Mouse (Mus musculus) brown adipose tissue, adult 24 weeks (tissue): ENCODE measurements around the gene Tpp1. TPM values are rescaled to one million over a fixed set of nuclear protein-coding genes. Genes with fewer than 3 reads are reported as not detected.
"Not testable (repeated sequence)": the region's sequence is repeated elsewhere in the genome, so short reads cannot be mapped to it uniquely, and the experiment has no call there.

Source experiments
- H3K27ac ChIP-seq: fragments of 200-500 bp; replicated peaks from 2 replicates; pipeline ENCODE4 v1.5.1; 2012; ENCODE audit warnings: low read depth, mild to moderate bottlenecking, low read length
- H3K4me1 ChIP-seq: fragments of 200-500 bp; 2 replicates; pipeline ENCODE4 v1.6.1; 2012; ENCODE audit warnings: low read length, mixed read lengths; ENCODE audit not compliant: control insufficient read depth, insufficient read depth, insufficient read length
- H3K4me3 ChIP-seq: fragments of 200-500 bp; 2 replicates; pipeline ENCODE4 v1.5.1; 2012; ENCODE audit warnings: low read depth, mild to moderate bottlenecking, low read length, moderate library complexity; ENCODE audit not compliant: insufficient read depth
- polyA plus RNA-seq: library from polyadenylated mRNA; stranded (reverse); fragments of >200 nt; gene quantifications from 2 replicates; pipeline ENCODE4 v1.2.4, GENCODE M21; 2012; ENCODE audit not compliant: missing spikeins, insufficient read depth, insufficient read length

The Tpp1 gene
- polyA plus RNA-seq, 1 experiment, result 83.2 TPM

DNA sequence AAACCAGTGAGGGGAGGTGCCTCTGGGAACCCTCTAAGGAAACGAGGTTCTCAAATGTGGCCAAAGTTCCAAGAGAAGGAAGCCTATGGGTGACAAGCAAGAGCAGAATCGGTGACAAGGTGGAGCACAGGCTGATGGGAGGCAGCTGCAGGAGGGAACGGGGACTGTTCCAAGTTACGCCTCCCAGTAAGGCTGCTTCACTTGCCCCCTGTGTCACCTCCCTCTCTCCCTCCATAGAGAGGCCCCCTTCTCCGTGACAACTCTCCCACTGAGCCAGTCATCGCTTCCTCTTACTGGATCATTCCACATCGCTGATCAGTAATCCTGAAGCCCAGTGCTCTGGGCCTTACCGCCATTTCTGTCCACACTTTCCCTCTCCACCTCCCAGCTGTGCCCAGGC, 22.6 kb upstream of the Tpp1 start:
- Histone ChIP-seq H3K4me3 (no peak overlapping the region), H3K27ac (no peak overlapping the region), H3K4me1 (peaks cover 23% of the 10 kb centered on the region)

DNA sequence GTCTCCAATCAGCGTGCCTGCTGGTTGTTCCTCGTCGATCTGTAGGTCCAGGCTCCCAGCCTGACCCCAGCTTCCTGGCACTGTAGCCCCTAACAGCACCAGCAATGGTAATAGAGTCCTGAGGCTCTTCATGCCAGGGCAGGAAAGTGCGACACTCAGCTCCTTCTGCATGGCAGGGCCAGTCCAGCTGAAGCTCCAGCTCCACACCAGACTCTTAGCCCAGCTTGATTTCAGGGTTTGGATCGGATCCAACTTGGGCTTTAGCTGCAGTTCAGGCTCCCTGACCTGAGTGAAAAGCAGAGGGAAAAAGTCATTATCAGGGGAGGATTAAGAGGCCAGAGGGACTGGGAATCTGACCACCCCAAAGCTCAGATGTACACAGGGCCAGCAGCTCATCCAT, 21.0 kb upstream of the Tpp1 start:
- Histone ChIP-seq H3K27ac (no peak overlapping the region), H3K4me1 (peaks cover 13% of the 10 kb centered on the region), H3K4me3 (no peak overlapping the region)

DNA sequence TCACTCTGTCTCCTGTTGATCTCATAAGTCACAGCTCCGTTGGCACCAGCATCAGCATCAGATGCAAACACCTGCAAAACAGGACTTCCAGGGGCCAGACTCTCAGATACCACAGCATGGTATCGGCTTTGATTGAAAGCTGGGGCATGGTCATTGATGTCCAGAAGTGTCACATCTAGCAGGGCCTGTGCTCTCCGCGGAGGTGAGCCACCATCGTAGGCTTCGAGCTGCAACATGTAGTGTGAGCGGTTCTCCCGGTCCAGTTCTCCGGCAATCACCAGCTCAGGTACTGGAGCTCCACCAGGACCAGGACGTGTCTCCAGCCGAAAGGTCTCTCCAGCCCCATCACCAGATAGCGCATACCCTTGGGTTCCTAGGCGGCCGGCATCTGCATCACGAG, 20.3 kb upstream of the Tpp1 start:
- Histone ChIP-seq H3K27ac (no peak overlapping the region), H3K4me3 (no peak overlapping the region), H3K4me1 (peaks cover 14% of the 10 kb centered on the region)

DNA sequence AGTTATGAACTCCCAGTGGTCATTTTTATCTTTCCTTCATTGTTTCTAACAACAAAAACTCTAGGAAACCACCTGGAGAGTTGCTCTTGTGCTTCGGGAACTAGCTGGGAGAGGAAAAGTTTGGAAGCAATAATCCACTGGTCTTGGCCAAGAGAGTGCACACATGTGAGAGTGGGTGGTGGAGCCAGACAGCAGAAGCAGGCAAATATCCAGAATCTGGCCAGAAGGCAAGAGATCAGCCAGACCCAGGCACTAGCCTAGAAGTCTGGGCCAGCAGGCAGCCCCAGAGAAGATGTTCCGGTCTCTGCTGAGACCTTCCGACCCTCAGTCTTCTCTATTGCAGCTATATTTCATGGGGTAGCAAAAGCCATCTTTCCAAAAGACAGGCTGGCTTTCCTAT, 17.9 kb upstream of the Tpp1 start:
- Histone ChIP-seq H3K27ac (no peak overlapping the region), H3K4me1 (peaks cover 12% of the 10 kb centered on the region), H3K4me3 (no peak overlapping the region)

DNA sequence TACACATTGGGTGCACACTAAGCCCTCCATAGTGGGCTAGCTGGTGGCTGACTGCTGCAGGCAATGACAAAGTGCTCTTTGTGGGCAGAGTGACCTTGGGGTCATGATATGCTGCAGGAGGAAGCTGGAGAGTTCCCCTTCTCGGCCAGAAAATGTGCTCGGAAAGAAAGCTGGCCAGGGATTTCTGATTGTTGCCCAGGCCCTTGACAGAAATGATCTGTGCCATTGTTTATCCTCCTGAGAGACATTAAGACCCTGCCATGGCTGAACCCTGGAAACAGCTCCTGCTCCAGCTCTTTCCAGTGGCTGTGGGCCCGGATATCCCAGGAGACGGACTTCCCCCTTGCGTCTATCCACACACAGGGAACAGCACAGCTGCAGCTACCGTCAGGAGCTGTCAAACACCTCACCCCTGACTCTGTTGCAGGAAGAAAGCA, 15.7 kb upstream of the Tpp1 start:
- Histone ChIP-seq H3K27ac (peak overlapping the region; percentile 6; the same call in 1 of the 2 replicates), H3K4me1 (peaks cover 14% of the 10 kb centered on the region), H3K4me3 (no peak overlapping the region)

DNA sequence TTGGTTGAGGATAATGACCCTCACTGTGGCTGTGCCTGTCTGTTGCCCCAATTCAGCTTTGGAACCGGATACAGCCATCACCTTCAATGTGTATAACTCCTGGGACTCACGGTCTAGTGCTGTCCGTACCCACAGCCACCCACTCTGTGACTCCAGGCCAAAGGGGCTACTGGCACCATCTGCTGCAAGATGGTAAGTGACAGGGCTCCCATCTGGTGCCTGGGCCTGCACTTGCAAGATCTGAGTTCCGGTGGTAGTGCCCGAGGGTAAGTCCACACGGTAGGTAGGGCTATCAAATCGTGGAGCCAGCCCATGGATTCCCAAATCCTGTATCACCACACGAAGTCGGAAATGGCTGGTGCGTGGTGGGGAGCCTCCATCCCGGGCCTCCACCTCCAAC, 12.3 kb upstream of the Tpp1 start:
- H3K4me1 ChIP-seq, result peaks cover 9% of the 10 kb centered on the region
- no peak overlapping the region for H3K27ac ChIP-seq
- no peak overlapping the region for H3K4me3 ChIP-seq

DNA sequence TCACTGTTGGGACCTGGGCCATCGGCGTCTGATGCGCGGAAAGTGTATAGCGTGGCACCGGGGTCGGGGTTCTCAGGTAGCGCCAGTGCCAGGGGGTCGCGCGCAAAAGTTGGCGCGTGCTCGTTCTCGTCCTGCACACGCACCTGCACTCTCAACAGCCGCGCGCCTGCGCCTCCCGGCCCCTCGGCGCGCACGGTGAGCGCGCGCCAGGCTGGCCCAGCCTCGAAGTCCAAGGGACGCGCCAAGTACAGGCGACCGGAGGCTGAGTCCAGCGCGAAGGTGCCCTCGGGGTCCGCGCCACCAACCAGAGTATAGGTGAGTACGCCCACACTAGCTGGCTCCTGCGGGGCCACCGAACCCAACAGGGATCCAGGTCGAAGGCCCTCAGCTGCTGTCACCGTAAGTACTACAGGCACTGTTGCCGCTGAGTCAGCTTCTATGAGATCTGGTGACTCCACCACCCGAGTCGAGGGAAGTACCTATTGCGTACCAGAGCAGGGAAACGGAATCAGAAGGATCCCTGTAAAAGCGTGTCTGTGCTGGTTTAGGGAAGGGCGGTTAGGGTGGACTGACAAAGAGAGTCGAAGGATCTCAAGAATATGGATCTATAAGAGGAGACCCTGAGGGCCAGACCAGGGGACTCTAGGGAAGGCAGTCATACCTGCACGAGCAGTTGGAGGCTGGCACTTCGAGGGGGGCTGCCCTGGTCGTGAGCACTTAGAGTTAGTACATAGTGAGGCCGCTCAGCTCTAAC, 10.7 kb upstream of the Tpp1 start:
- 0 out of 2 replicates have a peak, but pooled peaks cover 2% of the 10 kb centered on the region for H3K4me1 ChIP-seq
- H3K27ac ChIP-seq, result no peak overlapping the region
- H3K4me3 ChIP-seq, result no peak overlapping the region

DNA sequence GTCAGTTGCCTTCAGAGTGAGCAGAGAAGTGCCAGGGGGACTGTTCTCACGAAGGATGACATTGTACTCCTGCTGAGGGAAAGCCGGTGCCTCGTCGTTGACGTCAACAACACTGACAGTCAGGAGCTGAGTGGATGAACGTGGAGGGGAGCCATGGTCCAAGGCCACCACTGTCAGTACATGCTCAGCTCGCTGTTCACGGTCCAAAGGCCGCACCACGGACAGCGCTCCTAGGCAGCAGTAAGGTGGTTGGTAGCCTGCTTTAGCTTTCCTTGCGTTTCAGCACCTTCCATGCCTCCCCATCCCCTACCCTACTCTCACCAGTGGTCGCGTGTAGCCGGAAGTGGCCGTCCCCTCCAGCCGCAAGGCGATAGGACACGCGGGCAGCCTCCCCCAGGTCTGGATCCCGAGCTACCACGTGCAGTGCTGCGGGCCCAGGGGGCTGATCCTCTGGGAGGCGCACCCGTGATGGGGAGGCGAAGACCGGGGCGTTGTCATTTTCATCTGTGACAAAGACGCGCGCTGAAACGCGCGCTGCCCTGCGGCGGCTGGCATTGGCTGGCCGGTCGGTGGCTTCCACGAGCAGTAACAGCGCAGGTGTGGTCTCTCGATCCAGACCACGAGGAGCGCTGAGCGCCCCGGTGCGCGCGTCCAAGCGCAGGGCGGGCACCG, 9.9 kb upstream of the Tpp1 start:
- 0 out of 2 replicates have a peak, but pooled peaks cover 2% of the 10 kb centered on the region for H3K4me1 ChIP-seq
- H3K4me3 ChIP-seq, result no peak overlapping the region
- no peak overlapping the region for H3K27ac ChIP-seq

DNA sequence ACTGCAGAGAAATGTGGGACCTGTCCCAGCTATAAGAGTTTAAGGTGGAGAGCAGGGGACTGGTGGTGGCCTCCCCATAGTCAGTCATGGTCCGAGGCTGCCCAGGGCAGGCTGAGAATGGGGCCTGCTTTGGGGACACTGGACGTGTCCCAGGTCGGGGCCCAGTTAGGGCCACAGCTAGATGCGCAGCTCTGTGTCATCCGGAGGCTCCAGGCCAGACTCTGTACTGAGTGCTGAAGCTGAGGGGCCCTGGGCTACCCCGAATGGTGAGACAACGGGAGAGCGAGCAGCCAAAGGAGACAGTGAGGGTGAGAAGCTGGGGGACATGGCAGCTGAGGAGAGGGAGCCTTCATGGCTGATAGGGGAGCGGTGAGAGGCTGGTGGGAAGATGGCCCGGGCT, 1.2 kb upstream of the Tpp1 start:
- Histone ChIP-seq H3K27ac (no peak overlapping the region), H3K4me3 (no peak overlapping the region), H3K4me1 (peaks cover 6% of the 10 kb centered on the region)

DNA sequence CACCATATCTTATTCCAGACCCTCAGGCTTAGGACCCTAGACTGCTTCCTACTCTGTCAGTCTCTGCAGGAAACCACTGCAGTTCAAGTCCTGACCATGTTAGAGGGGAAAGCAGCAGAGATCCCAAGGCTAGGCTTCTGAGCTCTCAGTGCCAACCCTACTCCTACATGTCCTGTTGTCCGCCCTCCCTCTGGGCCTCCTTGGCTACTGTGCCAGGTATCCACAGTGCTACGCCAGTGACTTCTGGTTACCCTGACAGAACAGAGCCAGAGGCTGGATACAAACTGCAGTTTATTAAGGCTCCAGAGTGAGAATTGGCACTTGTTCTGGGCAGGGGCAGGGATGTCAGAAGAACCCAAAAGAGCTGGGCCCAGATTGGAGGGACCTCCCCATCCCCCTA, 681 bp upstream of the Tpp1 start:
- H3K4me3 ChIP-seq, result no peak overlapping the region
- H3K4me1 ChIP-seq, result peaks cover 6% of the 10 kb centered on the region
- H3K27ac ChIP-seq, result no peak overlapping the region

DNA sequence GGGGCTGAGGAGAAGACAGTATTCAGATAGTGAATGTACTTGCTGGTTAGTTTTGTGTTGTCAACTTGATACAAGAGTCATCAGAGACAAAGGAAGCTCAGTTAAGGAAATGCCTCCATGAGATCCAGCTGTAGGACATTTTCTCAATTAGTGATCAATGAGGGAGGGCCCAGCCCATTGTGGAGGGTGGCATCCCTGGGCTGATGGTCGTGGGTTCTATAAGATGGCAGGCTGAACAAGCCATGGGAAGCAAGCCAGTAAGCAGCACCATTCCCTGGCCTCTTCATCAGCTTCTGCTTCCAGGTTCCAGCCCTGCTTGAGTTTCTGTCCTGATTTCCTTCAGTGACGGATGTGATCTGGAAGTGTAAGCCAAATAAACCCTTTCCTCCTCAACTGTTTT, 4.3 kb downstream of the Tpp1 start:
- Histone ChIP-seq H3K4me1 (peaks cover 4% of the 10 kb centered on the region), H3K4me3 (no peak overlapping the region), H3K27ac (no peak overlapping the region)

DNA sequence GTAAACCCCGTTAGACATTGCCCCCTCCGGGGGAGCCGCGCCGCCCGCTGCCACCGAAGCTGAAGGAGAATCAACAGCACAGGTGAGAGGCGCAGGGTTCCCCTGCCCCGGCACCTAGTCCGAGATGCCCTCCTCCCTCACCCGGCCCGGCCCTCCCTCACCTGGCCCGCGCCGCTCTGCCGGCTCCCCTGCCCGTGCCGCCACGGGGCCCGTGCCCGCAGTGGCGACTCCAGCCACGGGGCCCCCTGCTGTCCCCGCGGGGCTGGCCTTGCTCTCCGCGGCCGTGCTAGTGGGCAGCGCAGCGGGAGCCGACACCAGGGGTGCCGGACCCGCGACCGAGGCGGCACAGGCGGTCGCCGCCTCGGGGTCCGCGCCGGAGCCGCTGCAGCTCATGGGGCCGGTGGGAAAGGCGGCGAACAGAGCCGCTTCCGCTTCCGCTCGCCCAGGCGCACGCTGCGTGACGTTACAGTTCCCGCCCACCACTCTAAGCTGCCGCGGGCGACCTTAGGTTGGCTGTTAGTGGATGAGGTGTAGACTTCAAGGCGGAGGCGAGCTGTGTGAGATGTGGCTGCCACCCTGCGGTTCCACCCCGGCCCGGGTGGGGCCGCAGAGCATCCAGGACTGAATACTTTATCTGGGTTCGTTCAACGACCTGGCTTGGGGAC, 8.0 kb downstream of the Tpp1 start, which contains the start of gene Taf10:
Gene Taf10, minus strand, starts transcription at position 436 of the 665 bp plus-strand sequence.
- Histone ChIP-seq H3K4me3 (peak within 1 kb of the TSS; percentile 75), H3K4me1 (peaks cover 6% of the 10 kb centered on the region; the same call in 1 of the 2 replicates), H3K27ac (peak within 1 kb of the TSS; percentile 55)

DNA sequence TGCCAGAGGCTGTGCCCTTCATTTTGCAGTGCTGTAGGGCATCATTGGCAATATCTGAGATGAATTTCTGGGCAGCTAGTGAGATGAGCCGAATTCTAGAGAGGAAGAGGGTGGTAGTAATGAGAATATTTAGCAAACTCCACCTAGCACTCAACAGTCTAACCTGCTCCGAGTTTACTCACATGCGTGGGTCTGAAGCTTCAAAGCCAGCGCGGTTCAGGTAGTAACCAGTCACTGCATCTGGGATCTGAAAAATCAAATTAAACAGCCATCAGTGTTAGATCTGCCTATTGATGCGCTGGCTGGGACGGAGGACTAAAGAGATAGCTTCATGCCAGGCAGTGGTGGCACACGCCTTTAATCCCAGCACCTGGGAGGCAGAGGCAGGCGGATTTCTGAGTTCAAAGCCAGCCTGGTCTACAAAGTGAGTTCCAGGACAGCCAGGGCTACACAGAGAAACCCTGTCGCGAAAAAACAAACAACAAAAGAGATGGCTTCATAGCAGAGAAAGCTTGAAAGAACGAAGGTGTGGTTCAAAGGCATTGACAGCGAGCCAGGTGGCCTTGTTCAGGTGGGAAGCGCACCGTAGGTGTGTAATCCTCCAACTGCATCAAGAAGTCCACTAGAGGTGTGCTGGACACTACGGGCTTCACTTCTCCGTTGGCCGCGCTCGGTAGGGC, 8.6 kb downstream of the Tpp1 start:
- not testable (repeated sequence) for H3K4me1 ChIP-seq
- Histone ChIP-seq H3K27ac (peak overlapping the region; percentile 49), H3K4me3 (peak overlapping the region; percentile 75)

DNA sequence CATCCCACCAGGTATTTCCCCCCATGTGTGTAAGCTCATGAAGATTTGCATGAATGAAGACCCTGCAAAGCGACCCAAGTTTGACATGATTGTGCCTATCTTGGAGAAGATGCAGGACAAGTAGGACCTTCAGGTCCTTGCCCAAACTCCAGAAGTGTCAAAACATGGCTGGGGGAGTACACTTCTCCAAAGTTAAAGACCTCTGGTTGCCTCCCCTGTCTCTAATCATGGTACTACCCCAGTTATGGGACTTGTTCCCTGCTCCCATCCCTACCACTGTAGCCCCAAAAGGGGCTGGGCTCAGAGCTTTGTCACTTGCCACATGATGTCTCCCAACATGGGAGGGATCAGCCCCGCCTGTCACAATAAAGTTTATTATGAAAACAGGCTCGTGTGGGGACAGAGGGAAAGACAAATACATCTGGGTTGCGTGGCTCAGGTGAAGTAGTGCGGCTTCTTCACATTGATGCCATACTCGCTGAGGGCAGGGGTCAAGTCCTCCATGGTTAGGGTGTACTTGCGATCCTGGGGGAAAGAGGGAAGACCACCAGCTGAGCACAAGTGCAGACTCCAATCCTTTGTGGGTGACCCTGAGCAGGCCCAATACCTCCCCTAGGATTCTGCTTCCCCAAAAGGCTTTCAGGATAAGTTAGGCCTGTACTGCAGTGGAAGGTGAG, 9.4 kb downstream of the Tpp1 start:
- not testable (repeated sequence) for H3K4me1 ChIP-seq, H3K27ac ChIP-seq
- H3K4me3 ChIP-seq, result peak overlapping the region; percentile 75; the same call in 1 of the 2 replicates
